Mouse (Mus musculus) hindbrain, embryonic 13.5 days (tissue): ENCODE results near the gene Rreb1. TPM values are rescaled to one million over a fixed set of nuclear protein-coding genes. Genes with fewer than 3 reads are reported as not detected.

Experiments
- ATAC-seq: fragments of 200-750 bp; cut with Nextera tagmentation; 2 replicates; pipeline ENCODE4 v1.8.0; 2017; ENCODE audit warnings: moderate TSS enrichment; ENCODE audit not compliant: low FRiP score
- H3K27ac ChIP-seq: fragments of 300-500 bp; sonication (generic); 2 replicates; pipeline ENCODE4 v1.5.1; 2015; ENCODE audit warnings: inconsistent platforms, mild to moderate bottlenecking, moderate library complexity
- H3K27me3 ChIP-seq: fragments of 300-500 bp; sonication (generic); 2 replicates; pipeline ENCODE4 v1.6.1; 2015; ENCODE audit warnings: mild to moderate bottlenecking, inconsistent platforms
- H3K36me3 ChIP-seq: fragments of 300-500 bp; sonication (generic); 2 replicates; pipeline ENCODE4 v1.6.1; 2015; ENCODE audit warnings: mild to moderate bottlenecking, inconsistent platforms
- H3K4me1 ChIP-seq: fragments of 300-500 bp; sonication (generic); replicated peaks from 2 replicates; pipeline ENCODE4 v1.6.1; 2015; ENCODE audit warnings: inconsistent platforms
- H3K4me2 ChIP-seq: fragments of 300-500 bp; sonication (generic); 2 replicates; pipeline ENCODE4 v1.6.1; 2015; ENCODE audit warnings: inconsistent platforms, mild to moderate bottlenecking, moderate library complexity
- H3K4me3 ChIP-seq: fragments of 300-500 bp; sonication (generic); 2 replicates; pipeline ENCODE4 v1.5.1; 2015; ENCODE audit warnings: mild to moderate bottlenecking, inconsistent platforms
- H3K9ac ChIP-seq: fragments of 300-500 bp; sonication (generic); 2 replicates; pipeline ENCODE4 v1.6.1; 2015; ENCODE audit warnings: mild to moderate bottlenecking, inconsistent platforms
- H3K9me3 ChIP-seq: fragments of 300-500 bp; sonication (generic); 2 replicates; pipeline ENCODE4 v1.6.1; 2016; ENCODE audit warnings: inconsistent platforms
- WGBS: fragments of 180-500 bp; shearing (Covaris S2); methylation state at CpG from one replicate; pipeline ENCODE4 v1.1.7; 2015; 5-methylcytosine and 5-hydroxymethylcytosine counted together
- polyA plus RNA-seq: library from polyadenylated mRNA; unstranded; fragments of >200 nt; fragmentation: Nextera tagmentation; extraction: Ambion mirVana; gene quantifications from 2 replicates; pipeline ENCODE4 v1.2.1, GENCODE M21; 2015

The Rreb1 gene
- polyA plus RNA-seq, 1 experiment from 2014 or later = 2.5 TPM

GRCm38 (mm10) chr13:37824331-37824920, 46.2 kb downstream of the Rreb1 start:
- H3K27ac ChIP-seq = no peak overlapping the region
- H3K4me2 ChIP-seq = no peak overlapping the region
- no peaks in the 10 kb centered on the region for H3K9me3 ChIP-seq
- 42% methylated on average over 4 of the region's 4 CpGs for WGBS
- peaks cover 58% of the 10 kb centered on the region for H3K27me3 ChIP-seq
- peaks cover 37% of the 10 kb centered on the region for H3K4me1 ChIP-seq
- ATAC-seq = no peak
- no peak overlapping the region for H3K9ac ChIP-seq
- H3K36me3 ChIP-seq = no peaks in the 10 kb centered on the region
- no peak overlapping the region for H3K4me3 ChIP-seq

- no peak; the same call in 1 of the 2 replicates for ATAC-seq
- H3K27ac ChIP-seq = no peak overlapping the region; the same call in 1 of the 2 replicates
Observed at GRCm38 (mm10) chr13:37824956-37825645, 46.9 kb downstream of the Rreb1 start.

GRCm38 (mm10) chr13:37825646-37826280, 47.6 kb downstream of the Rreb1 start:
- Histone ChIP-seq H3K9ac (peak overlapping the region; percentile 71), H3K9me3 (no peaks in the 10 kb centered on the region), H3K4me3 (peak overlapping the region; percentile 57), H3K4me2 (peak overlapping the region; percentile 95), H3K4me1 (peaks cover 41% of the 10 kb centered on the region), H3K36me3 (no peaks in the 10 kb centered on the region), H3K27ac (peak overlapping the region; percentile 72), H3K27me3 (peaks cover 66% of the 10 kb centered on the region)
- WGBS = under 1% methylated on average over 41 of the region's 43 CpGs
- ATAC-seq = peak; percentile 83

More at GRCm38 (mm10) chr13:37824956-37825645, 46.9 kb downstream of the Rreb1 start:
- peak overlapping the region; percentile 57 for H3K4me3 ChIP-seq
- H3K4me1 ChIP-seq = peaks cover 37% of the 10 kb centered on the region
- peak overlapping the region; percentile 71 for H3K9ac ChIP-seq
- H3K9me3 ChIP-seq = no peaks in the 10 kb centered on the region
- WGBS = 2% methylated on average over 27 of the region's 27 CpGs
- H3K27me3 ChIP-seq = peaks cover 60% of the 10 kb centered on the region
- peak overlapping the region; percentile 95 for H3K4me2 ChIP-seq
- H3K36me3 ChIP-seq = no peaks in the 10 kb centered on the region

- Histone ChIP-seq H3K9me3 (no peaks in the 10 kb centered on the region), H3K4me3 (peak overlapping the region; percentile 57), H3K9ac (peak overlapping the region; percentile 71), H3K4me1 (peaks cover 46% of the 10 kb centered on the region), H3K36me3 (no peaks in the 10 kb centered on the region), H3K27ac (peak overlapping the region; percentile 72), H3K4me2 (peak overlapping the region; percentile 95), H3K27me3 (peaks cover 69% of the 10 kb centered on the region)
- WGBS = under 1% methylated on average over 65 of the region's 65 CpGs
- peak; percentile 50 for ATAC-seq
Observed at GRCm38 (mm10) chr13:37826281-37826993, 48.2 kb downstream of the Rreb1 start.

GRCm38 (mm10) chr13:37826994-37827262, 48.7 kb downstream of the Rreb1 start:
- H3K27ac ChIP-seq = peak overlapping the region; percentile 72
- H3K4me1 ChIP-seq = peaks cover 51% of the 10 kb centered on the region
- ATAC-seq = no peak; the same call in 1 of the 2 replicates
- peak overlapping the region; percentile 95 for H3K4me2 ChIP-seq
- H3K9ac ChIP-seq = peak overlapping the region; percentile 71
- under 1% methylated on average over 33 of the region's 36 CpGs for WGBS
- H3K4me3 ChIP-seq = peak overlapping the region; percentile 57
- H3K27me3 ChIP-seq = peaks cover 71% of the 10 kb centered on the region
- no peaks in the 10 kb centered on the region for H3K9me3 ChIP-seq
- H3K36me3 ChIP-seq = no peaks in the 10 kb centered on the region

- Histone ChIP-seq H3K27me3 (peaks cover 72% of the 10 kb centered on the region), H3K27ac (peak overlapping the region; percentile 72), H3K36me3 (no peaks in the 10 kb centered on the region), H3K4me3 (peak overlapping the region; percentile 57), H3K4me1 (peaks cover 53% of the 10 kb centered on the region), H3K4me2 (peak overlapping the region; percentile 95), H3K9me3 (no peaks in the 10 kb centered on the region), H3K9ac (peak overlapping the region; percentile 71)
- under 1% methylated on average over 64 of the region's 69 CpGs for WGBS
- peak; percentile 55 for ATAC-seq
Observed at GRCm38 (mm10) chr13:37827263-37827995, 49.2 kb downstream of the Rreb1 start.

GRCm38 (mm10) chr13:37827996-37828579, 49.9 kb downstream of the Rreb1 start:
- Histone ChIP-seq H3K4me2 (peak overlapping the region; percentile 95), H3K9ac (peak overlapping the region; percentile 71; the same call in 1 of the 2 replicates), H3K4me1 (peaks cover 53% of the 10 kb centered on the region), H3K36me3 (no peaks in the 10 kb centered on the region), H3K27ac (no peak overlapping the region), H3K27me3 (peaks cover 77% of the 10 kb centered on the region), H3K9me3 (no peaks in the 10 kb centered on the region), H3K4me3 (peak overlapping the region; percentile 57)
- 4% methylated on average over 13 of the region's 13 CpGs for WGBS
- ATAC-seq = no peak

GRCm38 (mm10) chr13:37828928-37829327, 50.7 kb downstream of the Rreb1 start:
- Histone ChIP-seq H3K4me3 (no peak overlapping the region), H3K4me1 (peaks cover 53% of the 10 kb centered on the region), H3K36me3 (no peaks in the 10 kb centered on the region), H3K27ac (no peak overlapping the region), H3K9me3 (no peaks in the 10 kb centered on the region), H3K4me2 (no peak overlapping the region), H3K27me3 (peaks cover 79% of the 10 kb centered on the region), H3K9ac (no peak overlapping the region)
- no peak for ATAC-seq
- WGBS = 13% methylated on average over 6 of the region's 6 CpGs

GRCm38 (mm10) chr13:37830256-37830655, 52.1 kb downstream of the Rreb1 start:
- H3K9me3 ChIP-seq = no peaks in the 10 kb centered on the region
- H3K9ac ChIP-seq = no peak overlapping the region
- no peak overlapping the region for H3K4me2 ChIP-seq
- 45% methylated on average over 2 of the region's 2 CpGs for WGBS
- H3K4me1 ChIP-seq = peaks cover 50% of the 10 kb centered on the region
- H3K36me3 ChIP-seq = no peaks in the 10 kb centered on the region
- no peak overlapping the region for H3K4me3 ChIP-seq
- ATAC-seq = no peak
- no peak overlapping the region for H3K27ac ChIP-seq
- peaks cover 66% of the 10 kb centered on the region for H3K27me3 ChIP-seq

- 23% methylated on average over 4 of the region's 4 CpGs for WGBS
- Histone ChIP-seq H3K4me1 (peaks cover 43% of the 10 kb centered on the region), H3K4me3 (no peak overlapping the region), H3K27ac (no peak overlapping the region), H3K4me2 (no peak overlapping the region), H3K9ac (no peak overlapping the region), H3K36me3 (no peaks in the 10 kb centered on the region), H3K9me3 (no peaks in the 10 kb centered on the region), H3K27me3 (peaks cover 60% of the 10 kb centered on the region)
- ATAC-seq = no peak
Observed at GRCm38 (mm10) chr13:37830874-37831311, 52.7 kb downstream of the Rreb1 start.

- H3K9ac ChIP-seq = no peak overlapping the region
- no peaks in the 10 kb centered on the region for H3K36me3 ChIP-seq
- H3K9me3 ChIP-seq = no peaks in the 10 kb centered on the region
- peaks cover 44% of the 10 kb centered on the region for H3K27me3 ChIP-seq
- H3K4me1 ChIP-seq = peaks cover 27% of the 10 kb centered on the region
- 48% methylated on average over 5 of the region's 5 CpGs for WGBS
- no peak for ATAC-seq
- no peak overlapping the region for H3K27ac ChIP-seq
- H3K4me3 ChIP-seq = no peak overlapping the region
- no peak overlapping the region for H3K4me2 ChIP-seq
Observed at GRCm38 (mm10) chr13:37832481-37832880, 54.3 kb downstream of the Rreb1 start.
